Mouse (Mus musculus): ENCODE measurements around the gene Isca1. TPM values are rescaled to one million over a fixed set of nuclear protein-coding genes. Genes with fewer than 3 reads are reported as not detected.
"Not testable (repeated sequence)": the region's sequence is repeated elsewhere in the genome, so short reads cannot be mapped to it uniquely, and the experiment has no call there.

Gene Isca1
- polyA plus RNA-seq (2015; fragmentation: Nextera tagmentation; extraction: Ambion mirVana), result 143 and 146 TPM in 2 replicates

GRCm38 (mm10) chr13:59769296-59770163, at the start of gene Isca1:
Gene Isca1, minus strand, starts transcription at chr13:59769810.
- Histone ChIP-seq H3K4me3 (replicated peaks) (peak within 1 kb of the TSS; percentile 84), H3K27ac (peak within 1 kb of the TSS; percentile 98), H3K27me3 (no peaks in the 10 kb centered on the region), H3K4me1 (replicated peaks) (peaks cover 47% of the 10 kb centered on the region), H3K9ac (replicated peaks) (peak within 1 kb of the TSS; percentile 87), H3K9me3 (no peaks in the 10 kb centered on the region), H3K36me3 (peaks cover 31% of the 10 kb centered on the region), H3K4me2 (replicated peaks) (peak within 1 kb of the TSS; percentile 68)
- under 1% methylated on average over 91 of the region's 91 CpGs for WGBS
- peak; percentile 99 for ATAC-seq

DNA sequence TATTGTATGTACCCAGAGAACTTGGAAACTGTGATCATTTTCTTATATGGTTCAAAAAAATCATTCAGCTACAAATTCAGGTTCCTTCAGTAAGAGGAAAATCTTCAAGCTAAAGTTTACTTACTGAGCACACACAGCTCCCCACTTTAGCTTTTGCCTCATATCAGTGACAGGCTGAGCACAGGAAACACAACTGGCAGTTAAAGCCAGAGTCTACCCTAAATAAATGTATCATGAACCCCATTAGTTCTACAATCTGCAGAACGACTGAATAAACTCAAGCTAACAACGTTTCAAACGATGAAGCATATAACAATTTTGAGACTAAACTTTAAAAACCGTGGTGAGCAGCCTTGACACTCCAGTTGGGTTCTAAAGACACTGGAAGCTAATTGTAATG, 47.7 kb upstream of the Isca1 start:
- no peak overlapping the region for H3K27ac ChIP-seq
- no peak for ATAC-seq
- WGBS, result 95% methylated on average over 4 of the region's 4 CpGs
- no peaks in the 10 kb centered on the region for H3K27me3 ChIP-seq
- no peak overlapping the region for H3K4me2 ChIP-seq (replicated peaks)
- H3K4me3 ChIP-seq (replicated peaks), result no peak overlapping the region
- no peaks in the 10 kb centered on the region for H3K9me3 ChIP-seq
- no peak overlapping the region for H3K9ac ChIP-seq (replicated peaks)
- peaks cover 57% of the 10 kb centered on the region for H3K36me3 ChIP-seq
- peaks cover 48% of the 10 kb centered on the region for H3K4me1 ChIP-seq (replicated peaks)

- Histone ChIP-seq H3K4me1 (replicated peaks) (peaks cover 19% of the 10 kb centered on the region), H3K36me3 (peaks cover 78% of the 10 kb centered on the region), H3K4me3 (replicated peaks) (no peak overlapping the region), H3K9me3 (no peaks in the 10 kb centered on the region), H3K27ac (no peak overlapping the region), H3K9ac (replicated peaks) (no peak overlapping the region), H3K4me2 (replicated peaks) (no peak overlapping the region), H3K27me3 (no peaks in the 10 kb centered on the region)
- ATAC-seq, result no peak
- WGBS, result 78% methylated on average over 6 of the region's 6 CpGs
Observed at GRCm38 (mm10) chr13:59814109-59814591, 44.5 kb upstream of the Isca1 start.

DNA sequence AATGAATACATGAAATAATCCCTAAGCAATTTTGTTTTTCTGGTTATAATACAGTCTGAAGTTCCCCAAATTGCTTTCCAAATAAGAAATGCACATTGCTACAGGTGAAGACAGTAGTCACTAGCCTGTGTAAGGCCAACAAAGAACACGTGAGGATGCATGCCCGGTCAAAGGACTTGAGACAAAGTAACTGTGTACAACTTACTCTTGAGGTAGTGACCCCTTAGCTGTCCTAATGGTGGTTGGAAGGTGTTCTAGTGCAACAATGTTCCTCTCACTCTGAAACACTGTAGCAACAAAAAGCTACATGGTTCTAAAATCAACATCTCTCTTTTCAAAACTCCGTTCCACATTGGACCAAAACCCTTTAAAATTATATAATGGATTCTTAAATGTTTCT, 42.0 kb upstream of the Isca1 start:
- Histone ChIP-seq H3K4me2 (replicated peaks) (no peak overlapping the region), H3K9me3 (no peaks in the 10 kb centered on the region), H3K4me1 (replicated peaks) (no peaks in the 10 kb centered on the region), H3K9ac (replicated peaks) (no peak overlapping the region), H3K4me3 (replicated peaks) (no peak overlapping the region), H3K36me3 (peaks cover 90% of the 10 kb centered on the region), H3K27me3 (no peaks in the 10 kb centered on the region), H3K27ac (no peak overlapping the region)
- ATAC-seq, result no peak
- 94% methylated on average over 3 of the region's 3 CpGs for WGBS

DNA sequence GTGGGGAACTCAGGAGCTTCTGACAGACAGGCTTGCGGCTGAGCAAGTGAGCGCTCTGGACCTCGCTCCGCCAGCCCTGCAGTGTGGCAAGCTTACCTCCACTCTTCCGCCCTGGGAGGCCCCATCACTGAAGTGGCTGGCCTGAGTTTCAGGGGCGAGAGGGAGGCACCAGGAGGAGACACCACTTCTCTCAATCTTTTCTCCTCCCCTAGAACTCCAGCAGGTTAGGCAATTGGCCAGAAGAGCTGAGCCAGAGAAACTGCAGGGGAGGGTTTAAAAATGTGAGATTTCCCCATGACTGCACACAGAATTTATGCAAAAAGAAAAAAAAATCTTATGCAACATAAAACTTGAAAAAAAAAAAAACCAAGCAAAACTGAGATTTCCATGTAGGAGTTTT, 31.4 kb upstream of the Isca1 start:
- no peak overlapping the region for H3K9ac ChIP-seq (replicated peaks)

GRCm38 (mm10) chr13:59800077-59800476, 30.5 kb upstream of the Isca1 start:
- H3K9me3 ChIP-seq, result no peaks in the 10 kb centered on the region
- 94% methylated on average over 2 of the region's 2 CpGs for WGBS
- H3K4me2 ChIP-seq (replicated peaks), result no peak overlapping the region
- no peak for ATAC-seq
- no peak overlapping the region for H3K9ac ChIP-seq (replicated peaks)
- no peak overlapping the region for H3K27ac ChIP-seq
- peaks cover 96% of the 10 kb centered on the region for H3K36me3 ChIP-seq
- H3K27me3 ChIP-seq, result no peaks in the 10 kb centered on the region
- no peaks in the 10 kb centered on the region for H3K4me1 ChIP-seq (replicated peaks)
- no peak overlapping the region for H3K4me3 ChIP-seq (replicated peaks)

More for the DNA sequence above, 31.4 kb upstream of the Isca1 start:
- H3K27me3 ChIP-seq, result no peaks in the 10 kb centered on the region
- H3K4me3 ChIP-seq (replicated peaks), result no peak overlapping the region
- H3K9me3 ChIP-seq, result no peaks in the 10 kb centered on the region
- 90% methylated on average over 6 of the region's 6 CpGs for WGBS
- H3K4me2 ChIP-seq (replicated peaks), result no peak overlapping the region
- H3K36me3 ChIP-seq, result peaks cover 96% of the 10 kb centered on the region
- H3K4me1 ChIP-seq (replicated peaks), result no peaks in the 10 kb centered on the region
- no peak overlapping the region for H3K27ac ChIP-seq
- ATAC-seq, result no peak

DNA sequence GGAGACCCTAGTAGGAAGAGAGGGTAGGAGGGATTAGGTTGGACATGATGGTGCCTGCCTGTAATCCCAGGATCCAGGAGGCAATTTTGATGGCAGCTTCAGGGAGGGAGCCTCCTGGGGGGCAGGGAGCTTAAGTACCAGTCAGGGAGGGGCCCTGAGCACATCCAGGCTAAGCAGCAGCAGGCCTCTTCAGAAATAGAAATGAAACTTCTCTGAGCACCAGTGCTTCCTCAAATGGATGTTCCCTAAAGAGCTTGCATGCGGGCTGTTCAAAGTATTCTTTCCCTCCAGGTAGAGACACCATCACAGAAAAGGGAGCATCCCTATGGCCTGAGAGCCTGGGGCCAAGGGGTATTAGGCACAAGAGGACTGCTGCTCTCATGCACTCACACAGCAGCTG, 28.7 kb upstream of the Isca1 start:
- 95% methylated on average over 1 of the region's 1 CpGs for WGBS
- H3K27ac ChIP-seq, result no peak overlapping the region
- H3K9ac ChIP-seq (replicated peaks), result no peak overlapping the region
- no peaks in the 10 kb centered on the region for H3K4me1 ChIP-seq (replicated peaks)
- H3K4me2 ChIP-seq (replicated peaks), result no peak overlapping the region
- ATAC-seq, result no peak
- no peaks in the 10 kb centered on the region for H3K27me3 ChIP-seq
- H3K36me3 ChIP-seq, result peaks cover 95% of the 10 kb centered on the region
- no peaks in the 10 kb centered on the region for H3K9me3 ChIP-seq
- H3K4me3 ChIP-seq (replicated peaks), result no peak overlapping the region

- Histone ChIP-seq H3K4me1 (replicated peaks) (no peaks in the 10 kb centered on the region), H3K36me3 (peaks cover 96% of the 10 kb centered on the region), H3K4me3 (replicated peaks) (no peak overlapping the region), H3K27ac (no peak overlapping the region), H3K9ac (replicated peaks) (no peak overlapping the region), H3K27me3 (no peaks in the 10 kb centered on the region), H3K4me2 (replicated peaks) (no peak overlapping the region), H3K9me3 (no peaks in the 10 kb centered on the region)
- WGBS, result 94% methylated on average over 9 of the region's 9 CpGs
- ATAC-seq, result no peak
Observed at GRCm38 (mm10) chr13:59796466-59796848, 26.8 kb upstream of the Isca1 start.

- no peaks in the 10 kb centered on the region for H3K9me3 ChIP-seq
- no peak for ATAC-seq
- 94% methylated on average over 6 of the region's 6 CpGs for WGBS
- H3K36me3 ChIP-seq, result peaks cover 97% of the 10 kb centered on the region
- no peak overlapping the region for H3K4me3 ChIP-seq (replicated peaks)
- no peak overlapping the region for H3K27ac ChIP-seq
- no peaks in the 10 kb centered on the region for H3K27me3 ChIP-seq
- no peak overlapping the region for H3K4me2 ChIP-seq (replicated peaks)
- no peaks in the 10 kb centered on the region for H3K4me1 ChIP-seq (replicated peaks)
- no peak overlapping the region for H3K9ac ChIP-seq (replicated peaks)
Observed at GRCm38 (mm10) chr13:59795807-59796465, 26.3 kb upstream of the Isca1 start.

DNA sequence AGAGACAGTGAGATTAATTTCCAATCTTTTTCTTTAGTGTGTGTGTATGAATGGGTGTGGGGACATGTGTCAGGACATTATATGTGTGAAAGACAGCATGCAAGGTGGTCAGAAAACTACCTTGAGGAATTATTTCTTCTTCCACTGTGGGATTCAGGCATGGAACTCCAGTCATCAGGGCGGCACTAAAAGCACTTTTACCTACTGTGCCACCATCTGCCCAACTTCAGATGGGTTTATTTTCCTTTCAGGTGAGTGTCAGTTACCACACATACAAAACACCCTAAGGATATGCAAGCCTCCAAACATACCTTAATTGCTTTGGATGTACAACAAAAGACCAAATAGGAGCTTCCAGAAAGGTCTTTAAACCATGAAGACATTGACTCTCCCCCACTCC, 25.2 kb upstream of the Isca1 start:
- no peaks in the 10 kb centered on the region for H3K4me1 ChIP-seq (replicated peaks)
- WGBS, result 89% methylated on average over 1 of the region's 1 CpGs

GRCm38 (mm10) chr13:59782145-59782544, 12.5 kb upstream of the Isca1 start, which contains the start of gene Gm49354:
Gene Gm49354, minus strand, starts transcription at chr13:59782245.
- no peak for ATAC-seq
- no peak within 1 kb of the TSS for H3K27ac ChIP-seq

More for the DNA sequence above, 25.2 kb upstream of the Isca1 start:
- Histone ChIP-seq H3K27me3 (no peaks in the 10 kb centered on the region), H3K4me3 (replicated peaks) (no peak overlapping the region), H3K9me3 (no peaks in the 10 kb centered on the region), H3K27ac (no peak overlapping the region), H3K4me2 (replicated peaks) (no peak overlapping the region), H3K36me3 (peaks cover 97% of the 10 kb centered on the region), H3K9ac (replicated peaks) (no peak overlapping the region)
- no peak for ATAC-seq

GRCm38 (mm10) chr13:59779744-59780264, 10.2 kb upstream of the Isca1 start:
- not testable (repeated sequence) for H3K4me1 ChIP-seq (replicated peaks); H3K9ac ChIP-seq (replicated peaks); H3K4me3 ChIP-seq (replicated peaks); H3K4me2 ChIP-seq (replicated peaks); H3K27ac ChIP-seq; ATAC-seq; H3K27me3 ChIP-seq; H3K9me3 ChIP-seq
- peaks cover 95% of the 10 kb centered on the region for H3K36me3 ChIP-seq
- WGBS, result 100% methylated on average over 1 of the region's 1 CpGs

More at GRCm38 (mm10) chr13:59782145-59782544, 12.5 kb upstream of the Isca1 start, which contains the start of gene Gm49354:
- Histone ChIP-seq H3K27me3 (no peaks in the 10 kb centered on the region), H3K36me3 (peaks cover 96% of the 10 kb centered on the region), H3K4me2 (replicated peaks) (no peak within 1 kb of the TSS), H3K4me3 (replicated peaks) (no peak within 1 kb of the TSS), H3K9me3 (no peaks in the 10 kb centered on the region), H3K4me1 (replicated peaks) (no peaks in the 10 kb centered on the region), H3K9ac (replicated peaks) (no peak within 1 kb of the TSS)
- 95% methylated on average over 7 of the region's 7 CpGs for WGBS
